Mouse (Mus musculus) heart, postnatal 0 days (tissue): ENCODE measurements at regions not wholly inside any gene's neighbourhood (a gene's known extent, or its start where the extent isn't known, plus 50 kb on each side); places are given as distances from the start of the nearest gene placed in this dataset.

Source experiments
- CTCF ChIP-seq: IDR thresholded peaks from 2 replicates; pipeline ENCODE4 v1.5.1; 2016; ENCODE audit warnings: antibody characterized with exemption, control low read depth, low read depth
- EP300 ChIP-seq: IDR thresholded peaks from 2 replicates; pipeline ENCODE4 v1.6.1; 2016; ENCODE audit warnings: antibody characterized with exemption, low read depth

GRCm38 (mm10) chr1:90291256-90291655 lies 87.5 kb downstream of the Ackr3 start:
- no peak for TF ChIP-seq CTCF
- TF ChIP-seq EP300 = no peak
